Mouse (Mus musculus): ENCODE data around the gene Maml3.

DNA sequence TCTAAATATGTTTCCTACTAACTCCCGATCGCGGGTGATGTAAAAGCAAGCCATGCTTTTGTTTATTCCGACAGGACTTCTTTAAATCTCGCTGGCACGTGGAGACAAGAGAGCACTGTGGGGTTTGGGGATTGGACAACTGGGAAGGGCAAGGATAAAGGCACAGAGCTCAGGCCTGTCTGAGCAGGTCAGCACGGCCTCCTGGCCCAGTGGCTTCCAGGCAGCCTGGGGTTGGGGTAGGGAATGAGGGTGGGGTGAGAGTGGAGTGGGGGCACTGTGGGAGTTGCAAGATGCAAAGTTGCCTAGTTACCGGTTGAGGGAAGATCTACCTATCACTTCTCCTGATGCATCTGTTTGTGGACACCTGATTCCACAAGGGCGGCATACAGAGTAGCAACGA, 250.7 kb downstream of the Maml3 start:
- TF ChIP-seq NRF1 (IDR thresholded peaks at IDR 0.05; ENCODE audit: low read depth, low read length) (no peak), CTCF (conservative IDR thresholded peaks at IDR 0.05 in 1 of 2, IDR thresholded peaks at IDR 0.05 in 1 of 2; ENCODE audit: low read depth in 2 of 2, low read length in 2 of 2) (no peak), JUND (conservative IDR thresholded peaks at IDR 0.05; ENCODE audit: low read depth, low read length) (no peak), ZKSCAN1 (IDR thresholded peaks at IDR 0.05; ENCODE audit: borderline replicate concordance, low read depth, low read length) (no peak), TBP (conservative IDR thresholded peaks at IDR 0.05; ENCODE audit: low read depth, low read length) (no peak)

Measured in CH12.LX (cell line).